Mouse (Mus musculus): Measurements from ENCODE around the gene Tubg1. TPM values are rescaled to one million over a fixed set of nuclear protein-coding genes. Genes with fewer than 3 reads are reported as not detected.

The Tubg1 gene
- polyA plus RNA-seq, 1 experiment from 2014 or later = 83.5 TPM

- peaks cover 16% of the 10 kb centered on the region for H3K4me1 ChIP-seq (ENCODE audit: control insufficient read depth, insufficient read depth, low read length)
- H3K9me3 ChIP-seq (replicated peaks; ENCODE audit: control insufficient read depth, low read length) = no peaks in the 10 kb centered on the region
- no peak for ATAC-seq (replicated peaks; ENCODE audit: insufficient number of reproducible peaks, low FRiP score, low TSS enrichment)
- 71% methylated on average over 5 of the region's 5 CpGs for WGBS (ENCODE audit: insufficient replicate concordance)
- no peak overlapping the region for H3K4me2 ChIP-seq
- peaks cover 49% of the 10 kb centered on the region for H3K27me3 ChIP-seq (ENCODE audit: control insufficient read depth, insufficient read depth, low read length)
- no peak overlapping the region for H3K27ac ChIP-seq (ENCODE audit: low read depth, low read length)
- H3K4me3 ChIP-seq (ENCODE audit: low read depth, low read length) = no peak overlapping the region
- H3K36me3 ChIP-seq (ENCODE audit: control insufficient read depth, insufficient read depth, low read length) = peaks cover 3% of the 10 kb centered on the region; the same call in 1 of the 2 replicates
- no peak overlapping the region for H3K9ac ChIP-seq (ENCODE audit: low read depth, low read length)
These were observed 43.0 kb downstream of the Tubg1 start for GRCm38 (mm10) chr11:101162772-101163171.

GRCm38 (mm10) chr11:101163476-101164350 is 44.0 kb downstream of the Tubg1 start:
- peak overlapping the region; percentile 75 for H3K4me2 ChIP-seq
- no peak overlapping the region for H3K9ac ChIP-seq (ENCODE audit: low read depth, low read length)
- peak overlapping the region; percentile 39 for H3K4me3 ChIP-seq (ENCODE audit: low read depth, low read length)
- peaks cover 3% of the 10 kb centered on the region; the same call in 1 of the 2 replicates for H3K36me3 ChIP-seq (ENCODE audit: control insufficient read depth, insufficient read depth, low read length)
- H3K9me3 ChIP-seq (replicated peaks; ENCODE audit: control insufficient read depth, low read length) = no peaks in the 10 kb centered on the region
- 0 out of 2 replicates have a peak, but pooled peaks have one; percentile 41 for ATAC-seq (replicated peaks; ENCODE audit: insufficient number of reproducible peaks, low FRiP score, low TSS enrichment)
- H3K27me3 ChIP-seq (ENCODE audit: control insufficient read depth, insufficient read depth, low read length) = peaks cover 59% of the 10 kb centered on the region
- H3K27ac ChIP-seq (ENCODE audit: low read depth, low read length) = no peak overlapping the region
- WGBS (ENCODE audit: insufficient replicate concordance) = 21% methylated on average over 49 of the region's 49 CpGs
- peaks cover 21% of the 10 kb centered on the region for H3K4me1 ChIP-seq (ENCODE audit: control insufficient read depth, insufficient read depth, low read length)

DNA sequence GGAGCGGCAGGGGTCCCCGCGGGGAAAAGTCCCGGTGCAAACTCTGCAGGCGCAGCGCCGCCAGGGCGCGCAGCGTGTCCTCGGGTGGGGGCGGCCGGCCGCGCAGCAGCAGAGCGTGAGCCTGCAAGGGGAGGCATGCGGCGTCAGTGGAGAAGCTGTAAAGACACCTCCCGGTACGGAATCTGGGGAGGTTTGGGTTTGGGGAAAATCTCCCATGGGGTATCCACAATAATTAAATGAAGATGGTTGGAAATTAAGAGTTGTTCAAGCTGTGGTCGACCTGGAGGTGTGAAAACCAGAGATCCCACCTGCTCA is 44.6 kb downstream of the Tubg1 start:
- peak overlapping the region; percentile 39 for H3K4me3 ChIP-seq (ENCODE audit: low read depth, low read length)
- no peaks in the 10 kb centered on the region for H3K9me3 ChIP-seq (replicated peaks; ENCODE audit: control insufficient read depth, low read length)
- no peak for ATAC-seq (replicated peaks; ENCODE audit: insufficient number of reproducible peaks, low FRiP score, low TSS enrichment)
- no peak overlapping the region for H3K9ac ChIP-seq (ENCODE audit: low read depth, low read length)
- H3K4me1 ChIP-seq (ENCODE audit: control insufficient read depth, insufficient read depth, low read length) = peaks cover 25% of the 10 kb centered on the region
- peaks cover 3% of the 10 kb centered on the region; the same call in 1 of the 2 replicates for H3K36me3 ChIP-seq (ENCODE audit: control insufficient read depth, insufficient read depth, low read length)
- peak overlapping the region; percentile 75 for H3K4me2 ChIP-seq
- 10% methylated on average over 21 of the region's 21 CpGs for WGBS (ENCODE audit: insufficient replicate concordance)
- no peak overlapping the region for H3K27ac ChIP-seq (ENCODE audit: low read depth, low read length)
- peaks cover 63% of the 10 kb centered on the region for H3K27me3 ChIP-seq (ENCODE audit: control insufficient read depth, insufficient read depth, low read length)

DNA sequence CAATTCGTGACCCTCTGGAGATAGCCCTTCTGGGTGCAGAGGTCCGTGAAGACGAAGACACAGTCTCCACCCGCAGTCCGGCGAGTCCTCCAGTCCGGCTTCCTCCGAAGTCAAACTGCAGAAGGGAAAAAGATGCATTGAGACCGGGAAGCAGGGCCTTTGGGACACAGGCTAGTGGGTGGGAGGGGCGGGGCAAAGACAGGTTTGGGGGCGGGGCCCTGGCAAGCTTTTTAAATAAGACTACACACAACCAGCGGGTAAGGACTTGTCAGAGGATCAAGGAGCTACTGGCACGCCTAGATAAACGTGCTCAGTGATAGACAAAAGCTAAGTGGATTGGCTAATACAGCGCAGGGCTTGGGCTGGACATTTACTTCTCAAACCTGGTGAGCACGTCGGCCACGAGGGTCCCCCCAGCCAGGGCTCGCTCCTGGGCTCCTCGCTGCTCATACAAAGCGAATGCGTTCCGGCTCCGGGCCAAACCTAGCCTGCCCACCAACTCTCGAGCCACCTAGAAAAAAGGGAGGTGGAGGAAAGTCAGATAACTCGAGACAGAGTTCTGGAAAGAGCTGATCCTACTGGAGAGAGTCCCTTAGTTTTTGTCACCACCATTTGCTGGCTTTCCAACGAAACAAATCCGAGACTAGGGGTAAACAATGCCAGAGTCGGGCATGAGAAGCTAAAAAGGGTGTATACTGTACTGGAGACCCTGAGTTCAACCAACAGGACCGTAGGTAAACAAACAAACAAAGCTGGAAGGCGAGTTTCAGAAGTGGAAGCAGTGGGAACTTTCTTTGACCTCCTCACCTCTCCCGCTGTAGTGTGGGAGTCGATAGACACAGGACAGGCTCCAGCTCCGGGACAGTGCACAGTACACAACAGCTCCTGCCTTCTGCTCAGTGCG is 45.2 kb downstream of the Tubg1 start:
- H3K4me3 ChIP-seq (ENCODE audit: low read depth, low read length) = peak overlapping the region; percentile 39
- no peak overlapping the region for H3K27ac ChIP-seq (ENCODE audit: low read depth, low read length)
- H3K9me3 ChIP-seq (replicated peaks; ENCODE audit: control insufficient read depth, low read length) = no peaks in the 10 kb centered on the region
- WGBS (ENCODE audit: insufficient replicate concordance) = 18% methylated on average over 35 of the region's 35 CpGs
- H3K9ac ChIP-seq (ENCODE audit: low read depth, low read length) = no peak overlapping the region
- ATAC-seq (replicated peaks; ENCODE audit: insufficient number of reproducible peaks, low FRiP score, low TSS enrichment) = no peak
- peaks cover 3% of the 10 kb centered on the region; the same call in 1 of the 2 replicates for H3K36me3 ChIP-seq (ENCODE audit: control insufficient read depth, insufficient read depth, low read length)
- peak overlapping the region; percentile 75 for H3K4me2 ChIP-seq
- H3K27me3 ChIP-seq (ENCODE audit: control insufficient read depth, insufficient read depth, low read length) = peaks cover 68% of the 10 kb centered on the region
- peaks cover 31% of the 10 kb centered on the region for H3K4me1 ChIP-seq (ENCODE audit: control insufficient read depth, insufficient read depth, low read length)

- Histone ChIP-seq H3K9ac (ENCODE audit: low read depth, low read length) (no peak overlapping the region), H3K4me2 (no peak overlapping the region), H3K4me3 (ENCODE audit: low read depth, low read length) (no peak overlapping the region), H3K4me1 (ENCODE audit: control insufficient read depth, insufficient read depth, low read length) (peaks cover 37% of the 10 kb centered on the region), H3K27me3 (ENCODE audit: control insufficient read depth, insufficient read depth, low read length) (peaks cover 71% of the 10 kb centered on the region), H3K9me3 (replicated peaks; ENCODE audit: control insufficient read depth, low read length) (no peaks in the 10 kb centered on the region), H3K36me3 (ENCODE audit: control insufficient read depth, insufficient read depth, low read length) (peaks cover 3% of the 10 kb centered on the region; the same call in 1 of the 2 replicates), H3K27ac (ENCODE audit: low read depth, low read length) (no peak overlapping the region)
- ATAC-seq (replicated peaks; ENCODE audit: insufficient number of reproducible peaks, low FRiP score, low TSS enrichment) = no peak
- 62% methylated on average over 14 of the region's 14 CpGs for WGBS (ENCODE audit: insufficient replicate concordance)
These were observed 46.6 kb downstream of the Tubg1 start for GRCm38 (mm10) chr11:101166357-101166756.

- peaks cover 71% of the 10 kb centered on the region for H3K27me3 ChIP-seq (ENCODE audit: control insufficient read depth, insufficient read depth, low read length)
These were observed 47.6 kb downstream of the Tubg1 start for GRCm38 (mm10) chr11:101167211-101167962.

DNA sequence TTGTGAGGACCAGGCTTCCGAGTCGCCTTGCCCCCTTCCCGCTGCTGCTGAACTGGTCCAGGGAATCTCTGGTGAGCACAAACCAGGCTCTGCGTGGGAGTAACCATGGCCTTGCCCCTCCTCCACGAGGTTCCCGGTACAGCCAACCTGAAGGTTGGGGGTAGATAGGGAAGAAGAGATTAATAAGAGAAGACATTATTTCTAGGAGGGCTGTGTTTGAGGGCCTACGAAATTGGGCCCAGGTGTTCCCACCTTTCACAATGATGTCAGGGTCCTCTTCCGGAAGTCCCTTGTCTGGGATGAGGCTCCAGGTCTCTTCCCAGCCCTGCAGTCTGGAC is 48.2 kb downstream of the Tubg1 start:
- Histone ChIP-seq H3K36me3 (ENCODE audit: control insufficient read depth, insufficient read depth, low read length) (peaks cover 3% of the 10 kb centered on the region; the same call in 1 of the 2 replicates), H3K4me2 (no peak overlapping the region), H3K9ac (ENCODE audit: low read depth, low read length) (no peak overlapping the region), H3K27ac (ENCODE audit: low read depth, low read length) (no peak overlapping the region), H3K9me3 (replicated peaks; ENCODE audit: control insufficient read depth, low read length) (no peaks in the 10 kb centered on the region), H3K27me3 (ENCODE audit: control insufficient read depth, insufficient read depth, low read length) (peaks cover 68% of the 10 kb centered on the region), H3K4me1 (ENCODE audit: control insufficient read depth, insufficient read depth, low read length) (peaks cover 45% of the 10 kb centered on the region), H3K4me3 (ENCODE audit: low read depth, low read length) (no peak overlapping the region)
- WGBS (ENCODE audit: insufficient replicate concordance) = 51% methylated on average over 8 of the region's 8 CpGs
- ATAC-seq (replicated peaks; ENCODE audit: insufficient number of reproducible peaks, low FRiP score, low TSS enrichment) = no peak

More at GRCm38 (mm10) chr11:101167211-101167962, 47.6 kb downstream of the Tubg1 start:
- ATAC-seq (replicated peaks; ENCODE audit: insufficient number of reproducible peaks, low FRiP score, low TSS enrichment) = no peak
- Histone ChIP-seq H3K9me3 (replicated peaks; ENCODE audit: control insufficient read depth, low read length) (no peaks in the 10 kb centered on the region), H3K4me1 (ENCODE audit: control insufficient read depth, insufficient read depth, low read length) (peaks cover 43% of the 10 kb centered on the region), H3K4me3 (ENCODE audit: low read depth, low read length) (no peak overlapping the region), H3K9ac (ENCODE audit: low read depth, low read length) (no peak overlapping the region), H3K4me2 (0 out of 2 replicates have a peak overlapping the region, but pooled peaks have one; percentile 14), H3K36me3 (ENCODE audit: control insufficient read depth, insufficient read depth, low read length) (peaks cover 3% of the 10 kb centered on the region; the same call in 1 of the 2 replicates), H3K27ac (ENCODE audit: low read depth, low read length) (no peak overlapping the region)
- WGBS (ENCODE audit: insufficient replicate concordance) = 51% methylated on average over 19 of the region's 19 CpGs

Measured in heart, embryonic 11.5 days (tissue).